Mouse (Mus musculus) MEL (cell line): ENCODE measurements around the gene Dohh. TPM values are rescaled to one million over a fixed set of nuclear protein-coding genes. Genes with fewer than 3 reads are reported as not detected.

Experiments used
- DNase-seq: peaks from one replicate; pipeline ENCODE4 v3.0.0; 2011; ENCODE audit warnings: low read depth, low spot score
- H3K27ac ChIP-seq: 2 replicates; pipeline ENCODE4 v1.5.1; 2012; ENCODE audit warnings: low read depth, mild to moderate bottlenecking, control low read depth, low read length, moderate library complexity; ENCODE audit not compliant: control insufficient read depth
- H3K27me3 ChIP-seq, 2 experiments: fragments of 150-350 bp in 1 of 2; sonication (generic) in 1 of 2; 2 replicates each; pipeline ENCODE4 v1.6.1; 2012; ENCODE audit warnings: low read length in 2 of 2, mild to moderate bottlenecking in 2 of 2, improper control_type of control experiment in 1 of 2, moderate library complexity in 1 of 2; ENCODE audit not compliant: insufficient read depth in 2 of 2, control insufficient read depth in 1 of 2
- H3K36me3 ChIP-seq, 2 experiments: 2 replicates each; pipeline ENCODE4 v1.6.1; 2012 to 2014; ENCODE audit warnings: low read length in 2 of 2, improper control_type of control experiment in 1 of 2, inconsistent platforms in 1 of 2, mild to moderate bottlenecking in 1 of 2; ENCODE audit not compliant: insufficient read depth in 2 of 2, control insufficient read depth in 1 of 2
- H3K4me1 ChIP-seq, 2 experiments: fragments of 150-350 bp in 1 of 2; sonication (generic) in 1 of 2; 2 replicates each; pipeline ENCODE4 v1.6.1; 2012; ENCODE audit warnings: low read length in 2 of 2, improper control_type of control experiment in 1 of 2, mild to moderate bottlenecking in 1 of 2; ENCODE audit not compliant: insufficient read depth in 2 of 2, control insufficient read depth in 1 of 2
- H3K4me3 ChIP-seq, 2 experiments: fragments of 150-350 bp in 1 of 2; sonication (generic) in 1 of 2; 2 replicates each; pipeline ENCODE4 v1.5.1; 2012; ENCODE audit warnings: low read depth in 2 of 2, low read length in 2 of 2, mild to moderate bottlenecking in 2 of 2, moderate library complexity in 2 of 2, control low read depth in 1 of 2, improper control_type of control experiment in 1 of 2; ENCODE audit not compliant: control insufficient read depth in 1 of 2, insufficient read depth in 1 of 2
- H3K79me2 ChIP-seq: 2 replicates; pipeline ENCODE4 v1.6.1; 2012; ENCODE audit warnings: mild to moderate bottlenecking, low read length, moderate library complexity; ENCODE audit not compliant: control insufficient read depth, poor library complexity, insufficient read depth
- H3K9ac ChIP-seq: 2 replicates; pipeline ENCODE4 v1.6.1; 2012; ENCODE audit warnings: low read depth, mild to moderate bottlenecking, control low read depth, low read length, moderate library complexity; ENCODE audit not compliant: control insufficient read depth, poor library complexity, severe bottlenecking
- H3K9me3 ChIP-seq: fragments of 150-350 bp; sonication (generic); replicated peaks from 2 replicates; pipeline ENCODE4 v1.6.1; 2012; ENCODE audit warnings: mild to moderate bottlenecking, low read length, improper control_type of control experiment, moderate library complexity; ENCODE audit not compliant: insufficient read depth
- ELF1 ChIP-seq: IDR thresholded peaks from 2 replicates; pipeline ENCODE4 v1.6.1; 2014; ENCODE audit warnings: low read depth, mild to moderate bottlenecking, inconsistent platforms, low read length, improper control_type of control experiment, moderate library complexity
- ETS1 ChIP-seq: IDR thresholded peaks from 2 replicates; pipeline ENCODE4 v1.6.1; 2012; ENCODE audit warnings: low read depth, mild to moderate bottlenecking, inconsistent platforms, low read length, improper control_type of control experiment, moderate library complexity
- GABPA ChIP-seq: IDR thresholded peaks from 2 replicates; pipeline ENCODE4 v1.6.1; 2012; ENCODE audit warnings: low read depth, mild to moderate bottlenecking, inconsistent platforms, low read length, improper control_type of control experiment, moderate library complexity
- JUND ChIP-seq: IDR thresholded peaks from 2 replicates; pipeline ENCODE4 v1.6.1; 2011; ENCODE audit warnings: low read depth, mild to moderate bottlenecking, improper control_type of control experiment, low read length
- KAT2A ChIP-seq: conservative IDR thresholded peaks from 2 replicates; pipeline ENCODE4 v1.6.1; 2012; ENCODE audit warnings: low read depth, low read length, improper control_type of control experiment, inconsistent platforms
- MXI1 ChIP-seq: IDR thresholded peaks from 2 replicates; pipeline ENCODE4 v1.6.1; 2011; ENCODE audit warnings: mild to moderate bottlenecking, low read depth, low read length, improper control_type of control experiment
- MYB ChIP-seq: IDR thresholded peaks from 2 replicates; pipeline ENCODE4 v1.6.1; 2011; ENCODE audit warnings: mild to moderate bottlenecking, low read depth, low read length, improper control_type of control experiment
- NELFE ChIP-seq: IDR thresholded peaks from 2 replicates; pipeline ENCODE4 v1.6.1; 2011; ENCODE audit warnings: low read depth, low read length, improper control_type of control experiment
- NRF1 ChIP-seq: IDR thresholded peaks from 2 replicates; pipeline ENCODE4 v1.6.1; 2014; ENCODE audit warnings: low read depth, mild to moderate bottlenecking, inconsistent platforms, low read length, improper control_type of control experiment, moderate library complexity; ENCODE audit not compliant: poor library complexity, insufficient read depth, severe bottlenecking
- POLR2AphosphoS2 ChIP-seq: IDR thresholded peaks from 2 replicates; pipeline ENCODE4 v1.6.1; 2011; ENCODE audit warnings: low read length, improper control_type of control experiment
- RAD21 ChIP-seq: IDR thresholded peaks from 2 replicates; pipeline ENCODE4 v1.6.1; 2011; ENCODE audit warnings: mild to moderate bottlenecking, low read depth, low read length, improper control_type of control experiment
- SMC3 ChIP-seq: IDR thresholded peaks from 2 replicates; pipeline ENCODE4 v1.6.1; 2011; ENCODE audit warnings: low read depth, low read length, improper control_type of control experiment
- TAL1 ChIP-seq: IDR thresholded peaks from 2 replicates; pipeline ENCODE4 v1.6.1; 2012; ENCODE audit warnings: mild to moderate bottlenecking, inconsistent platforms, low read length, moderate library complexity, mixed read lengths
- USF1 ChIP-seq: IDR thresholded peaks from 2 replicates; pipeline ENCODE4 v1.6.1; 2014; ENCODE audit warnings: low read depth, mild to moderate bottlenecking, inconsistent platforms, low read length, improper control_type of control experiment, moderate library complexity
- ZC3H11A ChIP-seq: IDR thresholded peaks from 2 replicates; pipeline ENCODE4 v1.6.1; 2012; ENCODE audit warnings: low read depth, mild to moderate bottlenecking, inconsistent platforms, low read length, improper control_type of control experiment
- ZKSCAN1 ChIP-seq: IDR thresholded peaks from 2 replicates; pipeline ENCODE4 v1.6.1; 2012; ENCODE audit warnings: low read depth, mild to moderate bottlenecking, inconsistent platforms, low read length, improper control_type of control experiment, moderate library complexity
- ZNF384 ChIP-seq: IDR thresholded peaks from 2 replicates; pipeline ENCODE4 v1.6.1; 2012; ENCODE audit warnings: low read depth, mild to moderate bottlenecking, inconsistent platforms, low read length, improper control_type of control experiment
- polyA plus RNA-seq, 2 experiments: library from polyadenylated mRNA; stranded (reverse) in 1 of 2; unstranded in 1 of 2; fragments of >175 nt in 1 of 2; fragments of >200 nt in 1 of 2; gene quantifications; 2 replicates each; pipeline versions ENCODE4 v1.2.1 to v1.2.4; 2012; ENCODE audit warnings: low replicate concordance in 2 of 2, low read depth in 1 of 2; ENCODE audit not compliant: insufficient read length in 2 of 2, insufficient read depth in 1 of 2, missing spikeins in 1 of 2
- total RNA-seq: library from RNA; depleted of rRNA; stranded (reverse); fragments of 300-350 nt; gene quantifications from 2 replicates; pipeline ENCODE4 v1.2.3, GENCODE M21; 2012

Gene Dohh
- total and polyA plus RNA-seq, 3 experiments: 145 to 153 TPM; not detected in 1

- Histone ChIP-seq H3K4me3 (no peak overlapping the region), H3K36me3 (0 out of 4 replicates have a peak, but pooled peaks cover 0 to 3% of the 10 kb centered on the region in 2 experiments)
- TF ChIP-seq GABPA (no peak), POLR2AphosphoS2 (no peak), MYB (no peak), NRF1 (no peak), KAT2A (no peak), ZNF384 (no peak), ETS1 (no peak), TAL1 (no peak), JUND (no peak), SMC3 (no peak; the same call in 1 of the 2 replicates), ZC3H11A (no peak), ELF1 (no peak), RAD21 (no peak), NELFE (no peak)
- TF ChIP-seq, all 39 proteins: peak for 0
- no peak for DNase-seq
- no peaks in the 10 kb centered on the region for H3K79me2 ChIP-seq
- no peaks in the 10 kb centered on the region for H3K9me3 ChIP-seq
- no peak overlapping the region for H3K27ac ChIP-seq
- no peaks in the 10 kb centered on the region for H3K27me3 ChIP-seq
- peaks cover 0 to 5% of the 10 kb centered on the region in 2 experiments; a peak in 1 of 4 replicates for H3K4me1 ChIP-seq
- no peak overlapping the region for H3K9ac ChIP-seq
Measured at GRCm38 (mm10) chr10:81367207-81367495, 17.1 kb upstream of the Dohh start.

- TF ChIP-seq TAL1 (no peak), USF1 (no peak), MXI1 (no peak), ZKSCAN1 (no peak)
- no peak overlapping the region for H3K4me3 ChIP-seq
- no peak overlapping the region for H3K9ac ChIP-seq
- no peak overlapping the region for H3K27ac ChIP-seq
- no peak for DNase-seq
- H3K4me1 ChIP-seq: peaks cover 18 to 27% of the 10 kb centered on the region in 2 experiments
- peaks cover 5 to 25% of the 10 kb centered on the region in 2 experiments for H3K36me3 ChIP-seq
- H3K9me3 ChIP-seq: no peaks in the 10 kb centered on the region
- H3K79me2 ChIP-seq: peaks cover 35% of the 10 kb centered on the region
- no peaks in the 10 kb centered on the region for H3K27me3 ChIP-seq
Measured at GRCm38 (mm10) chr10:81375322-81375721, 8.9 kb upstream of the Dohh start.
